Mouse (Mus musculus) embryonic fibroblast, embryonic 13.5 days (primary cell): Measurements from ENCODE around the gene S100pbp. TPM values are rescaled to one million over a fixed set of nuclear protein-coding genes. Genes with fewer than 3 reads are reported as not detected.

Experiments used
- H3K27ac ChIP-seq: 2 replicates; pipeline ENCODE4 v1.5.1; 2012; ENCODE audit warnings: low read length, control low read depth, inconsistent platforms; ENCODE audit not compliant: insufficient read depth
- H3K4me1 ChIP-seq: 2 replicates; pipeline ENCODE4 v1.6.1; 2011; ENCODE audit warnings: low read length; ENCODE audit not compliant: control insufficient read depth, insufficient read depth
- H3K4me3 ChIP-seq: 2 replicates; pipeline ENCODE4 v1.5.1; 2011; ENCODE audit warnings: mild to moderate bottlenecking, control low read depth, low read length; ENCODE audit not compliant: insufficient read depth
- CTCF ChIP-seq: IDR thresholded peaks from 2 replicates; pipeline ENCODE4 v1.5.1; 2011; ENCODE audit warnings: mild to moderate bottlenecking, control low read depth, low read length, moderate library complexity, borderline replicate concordance; ENCODE audit not compliant: insufficient read depth
- POLR2A ChIP-seq: IDR thresholded peaks from 2 replicates; pipeline ENCODE4 v1.6.1; 2011; ENCODE audit warnings: low read depth, mild to moderate bottlenecking, control low read depth, low read length, moderate library complexity
- polyA plus RNA-seq: library from polyadenylated mRNA; stranded (reverse); fragments of >200 nt; gene quantifications from 2 replicates; pipeline ENCODE4 v1.2.4, GENCODE M21; 2011; ENCODE audit warnings: low read depth; ENCODE audit not compliant: missing spikeins, insufficient read length

Gene S100pbp
- polyA plus RNA-seq, 1 experiment = 65.4 TPM

GRCm38 (mm10) chr4:129190538-129190937, 1.0 kb upstream of the S100pbp start:
- peak overlapping the region; percentile 87 for H3K4me3 ChIP-seq
- TF ChIP-seq POLR2A (peak; percentile 12; the same call in 1 of the 2 replicates), CTCF (no peak)
- peaks cover 3% of the 10 kb centered on the region; the same call in 1 of the 2 replicates for H3K4me1 ChIP-seq
- peak overlapping the region; percentile 82 for H3K27ac ChIP-seq

DNA sequence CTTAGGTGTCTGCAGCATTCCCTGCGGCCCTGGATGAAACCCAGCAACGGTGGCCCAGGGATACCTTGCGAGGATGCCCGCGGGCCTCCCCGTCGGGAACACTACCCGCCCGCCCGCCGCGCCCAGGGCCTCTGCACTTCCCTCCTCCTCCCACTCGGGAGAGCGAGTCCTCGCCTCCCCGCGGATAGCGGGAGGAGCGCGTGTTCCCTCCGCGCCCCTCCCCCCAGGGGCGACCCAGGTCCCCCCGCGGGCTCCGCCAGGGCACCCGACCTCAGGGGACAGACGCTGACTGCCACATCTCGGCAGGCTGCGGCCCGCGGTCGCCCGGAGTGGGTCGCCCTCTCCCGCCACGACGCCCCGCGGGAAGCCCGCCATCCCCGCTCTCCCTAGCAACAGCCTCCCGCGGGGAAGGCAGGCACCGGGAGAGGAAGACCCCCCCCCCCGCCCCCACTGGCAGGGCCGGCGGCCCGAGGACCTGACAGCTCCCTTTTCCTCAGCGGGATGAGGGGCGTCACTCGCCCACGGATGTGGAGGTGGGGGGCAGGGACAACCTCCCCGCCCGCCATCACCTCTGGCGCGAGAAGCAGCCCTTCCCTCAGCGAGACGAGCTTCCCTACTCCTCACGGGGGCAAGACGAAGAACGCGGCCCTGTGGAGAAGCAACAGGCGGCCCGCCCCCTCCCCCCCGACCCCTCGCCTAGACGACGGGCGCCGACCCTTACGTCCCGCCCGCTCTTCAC, 555 bp downstream of the S100pbp start:
- H3K4me1 ChIP-seq = peaks cover 3% of the 10 kb centered on the region; the same call in 1 of the 2 replicates
- TF ChIP-seq POLR2A = peak; percentile 37; the same call in 1 of the 2 replicates
- no peak for TF ChIP-seq CTCF
- peak overlapping the region; percentile 82 for H3K4me3 ChIP-seq
- peak overlapping the region; percentile 39 for H3K27ac ChIP-seq

GRCm38 (mm10) chr4:129188041-129188659, 1.4 kb downstream of the S100pbp start:
- Histone ChIP-seq H3K27ac (no peak overlapping the region), H3K4me1 (peaks cover 3% of the 10 kb centered on the region; the same call in 1 of the 2 replicates)
- TF ChIP-seq POLR2A (no peak), CTCF (no peak)

DNA sequence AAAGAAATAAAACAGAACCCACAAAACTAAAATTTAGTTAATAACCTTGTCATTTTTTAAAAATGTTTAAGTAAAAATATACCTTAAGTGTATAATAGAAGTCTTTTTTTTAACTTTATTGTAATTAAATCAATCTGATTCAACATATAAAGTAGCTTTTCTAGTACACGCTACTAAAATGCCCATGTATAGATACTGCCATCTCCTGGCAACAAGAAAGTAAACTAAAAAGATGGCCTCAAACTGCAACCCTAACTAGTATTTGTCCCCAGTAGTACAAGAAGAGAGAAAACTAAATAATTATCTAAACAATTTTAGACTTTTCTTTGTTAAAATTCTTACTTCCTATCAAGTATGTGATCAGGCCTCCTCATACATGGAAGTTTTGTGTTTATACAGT, 10.0 kb downstream of the S100pbp start:
- TF ChIP-seq POLR2A (no peak), CTCF (no peak)
- Histone ChIP-seq H3K4me3 (no peak overlapping the region), H3K27ac (no peak overlapping the region), H3K4me1 (no peaks in the 10 kb centered on the region)

More at GRCm38 (mm10) chr4:129188041-129188659, 1.4 kb downstream of the S100pbp start:
- peak overlapping the region; percentile 82 for H3K4me3 ChIP-seq

- H3K4me3 ChIP-seq = no peak overlapping the region
- no peak for TF ChIP-seq POLR2A
- TF ChIP-seq CTCF = peak; percentile 12; the same call in 1 of the 2 replicates
- H3K27ac ChIP-seq = no peak overlapping the region
- no peaks in the 10 kb centered on the region for H3K4me1 ChIP-seq
These were observed 17.0 kb downstream of the S100pbp start for GRCm38 (mm10) chr4:129172529-129172928.

DNA sequence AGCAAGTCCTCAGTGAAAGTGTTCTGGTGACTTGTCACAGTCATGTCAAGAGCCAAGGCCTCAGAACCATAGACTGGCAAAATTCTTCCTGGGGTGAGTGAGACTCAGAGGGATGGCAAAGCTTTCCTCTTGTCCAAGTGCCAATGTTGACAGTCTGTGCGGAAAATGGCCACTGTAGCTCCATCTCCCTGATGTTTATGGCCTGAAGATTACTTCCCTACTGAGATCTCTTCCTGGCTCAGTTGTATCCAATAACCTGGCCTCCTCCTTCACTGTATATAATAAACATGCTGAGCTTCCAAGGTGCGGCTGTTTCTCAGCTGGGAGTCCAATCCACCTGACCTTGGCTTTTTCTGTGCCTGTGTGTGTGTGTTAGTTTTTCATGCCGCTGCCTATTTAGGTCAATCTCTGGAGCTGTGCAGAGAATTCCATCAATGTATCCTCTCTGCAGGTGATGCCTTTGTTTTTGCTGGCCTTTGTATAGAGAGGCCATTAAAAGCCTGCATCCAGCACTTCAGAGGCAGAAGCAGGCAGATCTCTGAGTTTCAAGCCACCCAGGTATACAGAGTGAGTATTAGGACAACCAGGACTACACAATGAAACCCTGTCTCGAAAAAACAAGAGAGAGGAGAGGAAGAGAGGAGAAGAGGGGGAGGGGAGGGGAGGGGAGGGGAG, 27.8 kb downstream of the S100pbp start:
- Histone ChIP-seq H3K4me3 (no peak overlapping the region), H3K27ac (no peak overlapping the region), H3K4me1 (no peaks in the 10 kb centered on the region)
- no peak for TF ChIP-seq POLR2A
- TF ChIP-seq CTCF = no peak

DNA sequence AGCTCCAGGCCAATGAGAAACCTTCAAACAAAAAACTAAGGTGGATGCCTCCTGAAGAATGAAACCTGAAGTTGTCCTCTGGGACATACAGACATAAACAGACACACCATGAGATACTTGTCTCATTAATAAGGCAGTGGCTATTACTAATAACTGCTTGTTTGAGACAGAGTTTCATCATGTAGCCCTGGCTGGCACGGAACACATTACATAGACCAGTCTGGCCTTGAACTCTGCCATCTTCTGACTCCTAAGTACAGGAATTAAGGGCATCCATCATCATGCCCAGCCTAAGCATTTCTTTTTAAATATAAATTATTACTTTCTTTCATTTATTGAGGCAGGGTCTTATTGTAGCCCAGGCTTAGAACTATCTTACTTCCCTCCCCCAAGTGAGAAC, 28.5 kb downstream of the S100pbp start:
- TF ChIP-seq POLR2A (no peak), CTCF (no peak)
- no peak overlapping the region for H3K27ac ChIP-seq
- H3K4me1 ChIP-seq = no peaks in the 10 kb centered on the region
- H3K4me3 ChIP-seq = no peak overlapping the region

- H3K4me1 ChIP-seq = no peaks in the 10 kb centered on the region
- TF ChIP-seq POLR2A (no peak), CTCF (no peak)
- no peak overlapping the region for H3K4me3 ChIP-seq
- H3K27ac ChIP-seq = no peak overlapping the region
These were observed 31.0 kb downstream of the S100pbp start for GRCm38 (mm10) chr4:129158549-129158948.

DNA sequence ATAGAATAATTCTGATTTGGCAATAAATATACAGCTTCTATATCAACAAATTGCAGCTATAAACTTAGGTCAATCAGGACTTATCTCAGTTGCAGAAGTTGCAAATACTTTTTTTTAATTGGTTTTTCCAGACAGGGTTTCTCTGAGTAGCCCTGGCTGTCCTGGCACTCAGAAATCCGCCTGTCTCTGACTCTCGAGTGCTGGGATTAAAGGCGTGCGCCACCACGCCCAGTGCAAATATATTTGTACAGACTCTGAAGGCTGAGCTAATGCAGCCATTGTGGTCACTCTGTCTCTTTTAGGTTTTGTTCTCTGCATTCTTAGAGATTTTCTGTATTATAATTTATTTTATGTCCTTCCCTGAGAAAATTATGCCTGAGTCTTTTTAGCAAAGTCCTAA, 32.0 kb downstream of the S100pbp start:
- H3K4me3 ChIP-seq = no peak overlapping the region
- TF ChIP-seq CTCF = no peak
- no peak for TF ChIP-seq POLR2A
- H3K4me1 ChIP-seq = no peaks in the 10 kb centered on the region
- H3K27ac ChIP-seq = no peak overlapping the region

DNA sequence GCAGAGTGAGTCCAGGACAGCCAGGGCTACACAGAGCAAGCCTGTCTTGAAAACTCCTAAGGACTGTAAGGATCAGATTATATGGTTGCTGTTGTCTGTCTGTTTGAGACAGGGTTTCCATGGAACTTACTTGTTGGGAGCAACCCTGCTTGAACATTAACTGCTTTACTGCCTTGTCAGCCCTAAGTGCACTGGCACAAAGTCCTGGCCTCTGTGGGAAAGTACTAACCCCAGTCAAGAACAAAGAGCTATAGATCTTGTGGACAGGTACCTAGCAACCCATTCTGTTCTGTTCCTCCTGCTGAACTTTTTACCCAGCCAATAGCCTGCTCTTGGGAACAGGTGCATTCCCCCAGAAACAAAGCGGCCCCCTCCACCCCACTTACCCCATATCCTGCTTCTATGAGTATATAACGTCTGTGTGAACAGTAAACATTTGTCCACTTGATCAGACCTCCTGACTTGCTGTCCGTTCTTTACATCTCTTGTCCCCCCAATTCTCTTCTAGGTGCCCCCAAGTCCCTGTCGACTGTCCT, 38.2 kb downstream of the S100pbp start:
- no peak overlapping the region for H3K27ac ChIP-seq
- no peaks in the 10 kb centered on the region for H3K4me1 ChIP-seq
- TF ChIP-seq POLR2A (no peak), CTCF (no peak)

GRCm38 (mm10) chr4:129149321-129149720, 40.2 kb downstream of the S100pbp start:
- TF ChIP-seq CTCF (no peak), POLR2A (no peak)
- Histone ChIP-seq H3K4me1 (peaks cover 10% of the 10 kb centered on the region), H3K27ac (no peak overlapping the region), H3K4me3 (no peak overlapping the region)

More for the DNA sequence above, 38.2 kb downstream of the S100pbp start:
- H3K4me3 ChIP-seq = no peak overlapping the region
